Comparison of ENCODE assay signal across 8 mouse cellular contexts in genomic region chr3:159839481-159839880, GRCm38 (mm10). TPM values are rescaled to one million over a fixed set of nuclear protein-coding genes. Genes with fewer than 3 reads are reported as not detected.
DNase-seq lines count a peak whose midpoint lies in the region; ATAC-seq and TF ChIP-seq lines count a peak whose summit lies in the region.

Gene Wls (plus strand): TSS chr3:159839672.

- peak within 1 kb of the TSS; percentile 61 for H3K4me3 ChIP-seq in brown adipose tissue, adult 24 weeks (ENCODE audit: insufficient read depth, low read depth, low read length)
- peak within 1 kb of the TSS; percentile 52 for H3K4me3 ChIP-seq in forebrain, embryonic 12.5 days (replicated peaks)
- peak within 1 kb of the TSS; percentile 90 for H3K4me3 ChIP-seq in heart, embryonic 16.5 days (ENCODE audit: low read length)
- H3K4me3 ChIP-seq in liver, embryonic 14.5 days (ENCODE audit: insufficient read depth in 1 of 2, low read depth in 2 of 2, low read length in 2 of 2), result peak within 1 kb of the TSS; percentile 60 to 67
- H3K4me3 ChIP-seq in testis, adult 2 months (ENCODE audit: control insufficient read depth, low read depth, low read length), result peak within 1 kb of the TSS; percentile 67

- TF ChIP-seq CTCF in liver, embryonic 14.5 days (IDR thresholded peaks at IDR 0.05; ENCODE audit: low read depth), result no peak
- TF ChIP-seq CTCF in testis, adult 2 months (IDR thresholded peaks at IDR 0.05; ENCODE audit: control insufficient read depth, insufficient read depth, insufficient replicate concordance, low read depth, low read length), result no peak

- H3K9ac ChIP-seq in forebrain, embryonic 12.5 days, result peak within 1 kb of the TSS; percentile 62
- peak within 1 kb of the TSS; percentile 91 for H3K9ac ChIP-seq in heart, embryonic 16.5 days (ENCODE audit: low read length)
- peak within 1 kb of the TSS; percentile 37 for H3K9ac ChIP-seq in liver, embryonic 14.5 days (replicated peaks)

- TF ChIP-seq POLR2A in testis, adult 2 months (IDR thresholded peaks at IDR 0.05; ENCODE audit: control insufficient read depth, low read depth, low read length), result no peak

- peaks cover 47% of the 10 kb centered on the region for H3K27me3 ChIP-seq in forebrain, embryonic 12.5 days
- H3K27me3 ChIP-seq in heart, embryonic 16.5 days (ENCODE audit: control insufficient read depth, insufficient read depth, low read length), result no peaks in the 10 kb centered on the region
- H3K27me3 ChIP-seq in liver, embryonic 14.5 days (ENCODE audit: control insufficient read depth, insufficient read depth, low read length), result no peaks in the 10 kb centered on the region; the same call in 1 of the 2 replicates
- no peaks in the 10 kb centered on the region for H3K27me3 ChIP-seq in testis, adult 2 months (ENCODE audit: control insufficient read depth, insufficient read depth, low read length)

- H3K36me3 ChIP-seq in forebrain, embryonic 12.5 days (replicated peaks), result no peaks in the 10 kb centered on the region
- H3K36me3 ChIP-seq in heart, embryonic 16.5 days (ENCODE audit: control insufficient read depth, insufficient read depth), result no peaks in the 10 kb centered on the region
- no peaks in the 10 kb centered on the region for H3K36me3 ChIP-seq in liver, embryonic 14.5 days (replicated peaks; ENCODE audit: control insufficient read depth, insufficient read depth, low read depth)
- H3K36me3 ChIP-seq in testis, adult 2 months (ENCODE audit: control insufficient read depth, insufficient read depth, low read length), result no peaks in the 10 kb centered on the region

- 0% methylated on average over 21 of the region's 21 CpGs for WGBS in forebrain, embryonic 12.5 days
- WGBS in heart, embryonic 16.5 days, result under 1% methylated on average over 21 of the region's 21 CpGs
- WGBS in liver, embryonic 14.5 days (ENCODE audit: insufficient replicate concordance), result under 1% methylated on average over 21 of the region's 21 CpGs

- H3K9me3 ChIP-seq in forebrain, embryonic 12.5 days, result no peaks in the 10 kb centered on the region
- no peaks in the 10 kb centered on the region for H3K9me3 ChIP-seq in heart, embryonic 16.5 days (replicated peaks; ENCODE audit: control insufficient read depth, low read length)
- H3K9me3 ChIP-seq in liver, embryonic 14.5 days (ENCODE audit: control insufficient read depth, low read length), result no peaks in the 10 kb centered on the region

- no peak for TF ChIP-seq EP300 in liver, embryonic 14.5 days (IDR thresholded peaks at IDR 0.05; ENCODE audit: low read depth)

- peak; percentile 93 for ATAC-seq in forebrain, embryonic 12.5 days (ENCODE audit: low FRiP score)
- peak; percentile 93 for ATAC-seq in heart, embryonic 16.5 days (replicated peaks; ENCODE audit: extremely low read depth, insufficient read depth, low FRiP score)
- peak; percentile 76 for ATAC-seq in liver, embryonic 14.5 days (ENCODE audit: insufficient read depth)

- H3K4me2 ChIP-seq in forebrain, embryonic 12.5 days, result peak within 1 kb of the TSS; percentile 79
- H3K4me2 ChIP-seq in heart, embryonic 16.5 days (ENCODE audit: low read depth, low read length), result peak within 1 kb of the TSS; percentile 82
- H3K4me2 ChIP-seq in liver, embryonic 14.5 days (ENCODE audit: low read depth), result peak within 1 kb of the TSS; percentile 79

- DNase-seq in CD4-positive, CD25-positive, alpha-beta regulatory T cell, adult 2 months (ENCODE audit: low read depth, low spot score), result peak; percentile 54
- DNase-seq in kidney, postnatal 14 days, result peak; percentile 88
- DNase-seq in liver, embryonic 14.5 days (ENCODE audit: low read depth in 3 of 3, low spot score in 3 of 3), result peak in 2 of 3 experiments; percentile 29 to 30
- DNase-seq in neural tube, embryonic 10.5 days (ENCODE audit: extremely low spot score, low spot score), result peak; percentile 77

- peak within 1 kb of the TSS; percentile 64 for H3K27ac ChIP-seq in brown adipose tissue, adult 24 weeks (replicated peaks; ENCODE audit: low read depth, low read length)
- H3K27ac ChIP-seq in forebrain, embryonic 12.5 days, result peak within 1 kb of the TSS; percentile 65
- peak within 1 kb of the TSS; percentile 97 for H3K27ac ChIP-seq in heart, embryonic 16.5 days (ENCODE audit: low read length)
- no peak within 1 kb of the TSS for H3K27ac ChIP-seq in liver, embryonic 14.5 days
- no peak within 1 kb of the TSS for H3K27ac ChIP-seq in testis, adult 2 months (ENCODE audit: control insufficient read depth, insufficient read depth, low read depth, low read length)

- H3K4me1 ChIP-seq in brown adipose tissue, adult 24 weeks (ENCODE audit: control insufficient read depth, insufficient read depth, insufficient read length, low read length), result peaks cover 2% of the 10 kb centered on the region; the same call in 1 of the 2 replicates
- H3K4me1 ChIP-seq in forebrain, embryonic 12.5 days, result peaks cover 18% of the 10 kb centered on the region
- peaks cover 8% of the 10 kb centered on the region; the same call in 1 of the 2 replicates for H3K4me1 ChIP-seq in heart, embryonic 16.5 days (ENCODE audit: control insufficient read depth, insufficient read depth, low read length)
- H3K4me1 ChIP-seq in liver, embryonic 14.5 days (replicated peaks; ENCODE audit: control insufficient read depth in 2 of 2, insufficient read depth in 2 of 2, low read length in 1 of 2), result peaks cover 0 to 4% of the 10 kb centered on the region in 2 experiments; a peak in 1 of 4 replicates
- H3K4me1 ChIP-seq in testis, adult 2 months (ENCODE audit: control insufficient read depth, insufficient read depth, low read length), result peaks cover 6% of the 10 kb centered on the region

RNA-seq across cellular contexts. Expression of gene Wls, which starts in this region (rescaled TPM):
- 22.7 and 27.6 TPM in 2 replicates for polyA plus RNA-seq in brown adipose tissue, adult 24 weeks (2012; ENCODE audit: insufficient read depth, insufficient read length, missing spikeins)
- 65.9 and 87.8 TPM in 2 replicates for polyA plus RNA-seq in forebrain, embryonic 12.5 days (2016; fragmentation: Nextera tagmentation; extraction: Ambion mirVana)
- polyA plus RNA-seq in heart, embryonic 16.5 days (2015; fragmentation: Nextera tagmentation; extraction: Ambion mirVana), result 128 and 131 TPM in 2 replicates
- polyA plus RNA-seq in liver, embryonic 14.5 days (2012; rRNA removed), result 2.2 and 3.0 TPM in 2 replicates
- 6.7 and 6.9 TPM in 2 replicates for polyA plus RNA-seq in liver, embryonic 14.5 days (2014; fragmentation: Nextera tagmentation; extraction: Ambion mirVana)
- 1.4 and 2.4 TPM in 2 replicates for polyA plus RNA-seq in testis, adult 2 months (2012; rRNA removed)

Comparison
In these comparisons a context has a peak if more than half of its experiments do, and no peak if none do; other contexts are left out.
1. DNase-seq: peak in every context shown above with its lines; median percentile 88 in kidney, postnatal 14 days; 77 in neural tube, embryonic 10.5 days; 54 in CD4-positive, CD25-positive, alpha-beta regulatory T cell, adult 2 months; 30 in liver, embryonic 14.5 days.
2. H3K27ac ChIP-seq: peak in brown adipose tissue, adult 24 weeks (single experiment), forebrain, embryonic 12.5 days (single experiment) and heart, embryonic 16.5 days (single experiment); none in liver, embryonic 14.5 days (single experiment) and testis, adult 2 months (single experiment).
3. H3K9ac ChIP-seq: peak in every context shown above with its lines; median percentile 91 in heart, embryonic 16.5 days; 62 in forebrain, embryonic 12.5 days; 37 in liver, embryonic 14.5 days.
4. Peak in every context shown above with its lines, with median percentiles within 50 percentile points of each other: H3K4me3 ChIP-seq, ATAC-seq and H3K4me2 ChIP-seq.